Mouse (Mus musculus): ENCODE results near the gene Ubxn2a.

DNA sequence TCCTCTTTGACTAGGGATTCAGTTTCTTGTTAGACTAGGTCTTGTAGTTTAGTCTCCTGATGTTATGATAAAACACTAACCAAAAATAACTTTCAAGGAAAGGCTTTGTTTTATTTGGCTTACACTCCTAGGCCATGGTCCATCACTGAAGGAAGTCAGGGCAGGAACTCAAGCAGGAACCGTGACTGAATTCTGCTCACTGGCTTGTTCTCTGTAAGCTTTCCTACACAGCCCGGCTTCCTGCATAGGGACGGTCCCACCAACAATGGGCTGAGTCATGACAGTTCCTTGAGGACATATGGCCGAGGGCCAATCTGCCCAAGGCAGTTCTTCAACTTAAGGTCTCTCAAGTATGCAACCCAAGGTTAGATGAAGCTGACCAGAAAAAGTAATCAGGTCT lies 4.2 kb upstream of the Ubxn2a start:
- no peak for TF ChIP-seq CTCF (IDR thresholded peaks at IDR 0.05; ENCODE audit: low read depth)
- TF ChIP-seq EP300 (IDR thresholded peaks at IDR 0.05; ENCODE audit: low read depth), result no peak
